In genomic region chr2:57225236-57225635, GRCm38 (mm10) we compare ENCODE assay signal across 19 mouse cellular contexts. TPM values are rescaled to one million over a fixed set of nuclear protein-coding genes. Genes with fewer than 3 reads are reported as not detected.
DNase-seq lines count a peak whose midpoint lies in the region; ATAC-seq lines count a peak whose summit lies in the region.
"Had no signal": no experiment of that assay in that cellular context is flagged by ENCODE, and none has a peak within 500 bp of the region (broad histone marks: within the 10 kb centered on the region; RNA-seq: fewer than 3 reads in every experiment).

No protein-coding gene starts in this region.

- WGBS in kidney, embryonic 14.5 days: 45% methylated on average over 2 of the region's 2 CpGs
- WGBS in midbrain, embryonic 11.5 days: 70% methylated on average over 2 of the region's 2 CpGs
- WGBS in midbrain, embryonic 16.5 days: 50% methylated on average over 2 of the region's 2 CpGs
- 43% methylated on average over 2 of the region's 2 CpGs for WGBS in stomach, embryonic 16.5 days

- no peak overlapping the region for H3K4me3 ChIP-seq in kidney, embryonic 14.5 days (ENCODE audit: low read length)
- H3K4me3 ChIP-seq in midbrain, embryonic 11.5 days (ENCODE audit: low read depth, low read length): no peak overlapping the region
- H3K4me3 ChIP-seq in midbrain, embryonic 16.5 days (ENCODE audit: low read depth, low read length): no peak overlapping the region
- H3K4me3 ChIP-seq in stomach, embryonic 16.5 days (replicated peaks; ENCODE audit: low read length): no peak overlapping the region
- H3K4me3 ChIP-seq: embryonic facial prominence, embryonic 13.5 days; left cerebral cortex, adult 2 months; midbrain, embryonic 10.5 days had no signal

- no peak overlapping the region for H3K27ac ChIP-seq in kidney, embryonic 14.5 days (ENCODE audit: low read depth, low read length)
- H3K27ac ChIP-seq in midbrain, embryonic 11.5 days (ENCODE audit: low read depth, low read length): no peak overlapping the region
- H3K27ac ChIP-seq in midbrain, embryonic 16.5 days (ENCODE audit: low read length): no peak overlapping the region
- no peak overlapping the region for H3K27ac ChIP-seq in stomach, embryonic 16.5 days (ENCODE audit: low read length)
- H3K27ac ChIP-seq: embryonic facial prominence, embryonic 13.5 days; left cerebral cortex, adult 2 months; liver, embryonic 14.5 days; midbrain, embryonic 10.5 days had no signal

- no peaks in the 10 kb centered on the region for H3K9me3 ChIP-seq in kidney, embryonic 14.5 days (ENCODE audit: control insufficient read depth, low read length)
- no peaks in the 10 kb centered on the region for H3K9me3 ChIP-seq in midbrain, embryonic 11.5 days (ENCODE audit: control insufficient read depth, low read length)
- no peaks in the 10 kb centered on the region for H3K9me3 ChIP-seq in midbrain, embryonic 16.5 days (replicated peaks; ENCODE audit: control insufficient read depth, low read length, poor library complexity, severe bottlenecking)
- H3K9me3 ChIP-seq in stomach, embryonic 16.5 days (replicated peaks; ENCODE audit: control insufficient read depth, low read length): no peaks in the 10 kb centered on the region
- H3K9me3 ChIP-seq: embryonic facial prominence, embryonic 13.5 days; midbrain, embryonic 10.5 days had no signal

- H3K4me2 ChIP-seq in kidney, embryonic 14.5 days (replicated peaks; ENCODE audit: low read depth, low read length): no peak overlapping the region
- no peak overlapping the region for H3K4me2 ChIP-seq in midbrain, embryonic 11.5 days
- no peak overlapping the region for H3K4me2 ChIP-seq in midbrain, embryonic 16.5 days (ENCODE audit: low read length)
- no peak overlapping the region for H3K4me2 ChIP-seq in stomach, embryonic 16.5 days (ENCODE audit: low read depth, low read length)
- H3K4me2 ChIP-seq: embryonic facial prominence, embryonic 13.5 days; heart, embryonic 11.5 days had no signal

- no peaks in the 10 kb centered on the region for H3K36me3 ChIP-seq in kidney, embryonic 14.5 days (ENCODE audit: control insufficient read depth, insufficient read depth, low read length)
- H3K36me3 ChIP-seq in midbrain, embryonic 11.5 days (ENCODE audit: control insufficient read depth, insufficient read depth, low read length): no peaks in the 10 kb centered on the region
- no peaks in the 10 kb centered on the region for H3K36me3 ChIP-seq in midbrain, embryonic 16.5 days (ENCODE audit: control insufficient read depth, insufficient read depth, low read length)
- no peaks in the 10 kb centered on the region for H3K36me3 ChIP-seq in stomach, embryonic 16.5 days (ENCODE audit: control insufficient read depth, insufficient read depth, low read length)
- H3K36me3 ChIP-seq: embryonic facial prominence, embryonic 13.5 days; midbrain, embryonic 10.5 days had no signal

- 0 out of 2 replicates have a peak, but pooled peaks have one; percentile 20 for ATAC-seq in kidney, embryonic 14.5 days (ENCODE audit: low FRiP score, low TSS enrichment)
- no peak for ATAC-seq in midbrain, embryonic 11.5 days (ENCODE audit: low FRiP score)
- ATAC-seq in midbrain, embryonic 16.5 days: no peak
- peak; percentile 74; the same call in 1 of the 2 replicates for ATAC-seq in stomach, embryonic 16.5 days (ENCODE audit: insufficient read depth, low FRiP score)

- no peaks in the 10 kb centered on the region for H3K4me1 ChIP-seq in kidney, embryonic 14.5 days (ENCODE audit: control insufficient read depth, insufficient read depth, low read length)
- H3K4me1 ChIP-seq in midbrain, embryonic 11.5 days (ENCODE audit: control insufficient read depth, insufficient read depth, low read length): no peaks in the 10 kb centered on the region
- H3K4me1 ChIP-seq in midbrain, embryonic 16.5 days (ENCODE audit: control insufficient read depth, insufficient read depth, low read length): no peaks in the 10 kb centered on the region
- H3K4me1 ChIP-seq in stomach, embryonic 16.5 days (ENCODE audit: control insufficient read depth, insufficient read depth, low read length): no peaks in the 10 kb centered on the region
- H3K4me1 ChIP-seq: embryonic facial prominence, embryonic 13.5 days; midbrain, embryonic 10.5 days had no signal

- H3K27me3 ChIP-seq in kidney, embryonic 14.5 days (ENCODE audit: control insufficient read depth, insufficient read depth, low read length): no peaks in the 10 kb centered on the region
- H3K27me3 ChIP-seq in midbrain, embryonic 11.5 days (ENCODE audit: control insufficient read depth, insufficient read depth, low read length): peaks cover 6% of the 10 kb centered on the region; the same call in 1 of the 2 replicates
- H3K27me3 ChIP-seq in midbrain, embryonic 16.5 days (ENCODE audit: control insufficient read depth, insufficient read depth, low read depth, low read length): peaks cover 13% of the 10 kb centered on the region
- no peaks in the 10 kb centered on the region for H3K27me3 ChIP-seq in stomach, embryonic 16.5 days (ENCODE audit: control insufficient read depth, insufficient read depth, low read length)

- H3K9ac ChIP-seq in kidney, embryonic 14.5 days (ENCODE audit: low read depth, low read length): no peak overlapping the region
- H3K9ac ChIP-seq in midbrain, embryonic 11.5 days (ENCODE audit: low read length): no peak overlapping the region
- H3K9ac ChIP-seq in midbrain, embryonic 16.5 days (ENCODE audit: low read depth, low read length): no peak overlapping the region
- no peak overlapping the region for H3K9ac ChIP-seq in stomach, embryonic 16.5 days (ENCODE audit: low read length)
- H3K9ac ChIP-seq: embryonic facial prominence, embryonic 13.5 days; liver, embryonic 14.5 days had no signal

- DNase-seq in kidney, adult 11 months: no peak
- DNase-seq in midbrain, embryonic 11.5 days (ENCODE audit: low spot score, missing footprints): peak; percentile 79
- DNase-seq in brain, adult 2 months (ENCODE audit: low read depth, low spot score): peak; percentile 26
- no peak for DNase-seq in urinary bladder, adult 18-20 months (ENCODE audit: low spot score in 2 of 2)
- DNase-seq: adrenal gland, postnatal 10 days; cerebellum, postnatal 36 days; gastrocnemius, postnatal 25 days; heart, postnatal 4 days; kidney, adult 2 months; right cerebral cortex, postnatal 4 days; thymus, postnatal 25 days had no signal

RNA-seq across cellular contexts. Expression of gene Gpd2, which starts 12.2 kb away (rescaled TPM):
- polyA plus RNA-seq in kidney, embryonic 14.5 days (2014; fragmentation: Nextera tagmentation; extraction: Ambion mirVana): 12.0 and 19.7 TPM in 2 replicates
- polyA plus RNA-seq in midbrain, embryonic 11.5 days (2014; fragmentation: Nextera tagmentation; extraction: Ambion mirVana): 14.6 and 15.8 TPM in 2 replicates
- 26.2 and 27.7 TPM in 2 replicates for polyA plus RNA-seq in midbrain, embryonic 16.5 days (2015; fragmentation: Nextera tagmentation; extraction: Ambion mirVana)
- polyA plus RNA-seq in stomach, embryonic 16.5 days (2015; fragmentation: Nextera tagmentation; extraction: Ambion mirVana): 36.5 and 46.2 TPM in 2 replicates

Comparison
In these comparisons a context has a peak if more than half of its experiments do, and no peak if none do; other contexts are left out.
1. ATAC-seq: peak in kidney, embryonic 14.5 days (single experiment) and stomach, embryonic 16.5 days (single experiment); none in midbrain, embryonic 11.5 days (single experiment) and midbrain, embryonic 16.5 days (single experiment).
2. DNase-seq: peak in midbrain, embryonic 11.5 days (single experiment) and brain, adult 2 months (single experiment); none in kidney, adult 11 months (single experiment) and urinary bladder, adult 18-20 months (0 of 2).